Mouse (Mus musculus) stomach, embryonic 16.5 days (tissue): Measurements from ENCODE around the gene Batf. TPM values are rescaled to one million over a fixed set of nuclear protein-coding genes. Genes with fewer than 3 reads are reported as not detected.

ENCODE experiments used
- ATAC-seq: fragments of 200-750 bp; cut with Nextera tagmentation; 2 replicates; pipeline ENCODE4 v1.8.0; 2017; ENCODE audit warnings: moderate number of reproducible peaks, moderate TSS enrichment; ENCODE audit not compliant: insufficient read depth, low FRiP score
- H3K27ac ChIP-seq: fragments of 300-500 bp; sonication (generic); 2 replicates; pipeline ENCODE4 v1.5.1; 2014; ENCODE audit warnings: low read length
- H3K27me3 ChIP-seq: fragments of 300-500 bp; sonication (generic); 2 replicates; pipeline ENCODE4 v1.6.1; 2014; ENCODE audit warnings: low read length, control low read depth, mixed read lengths; ENCODE audit not compliant: control insufficient read depth, insufficient read depth
- H3K36me3 ChIP-seq: fragments of 300-500 bp; sonication (generic); 2 replicates; pipeline ENCODE4 v1.6.1; 2014; ENCODE audit warnings: low read length; ENCODE audit not compliant: control insufficient read depth, insufficient read depth
- H3K4me1 ChIP-seq: fragments of 300-500 bp; sonication (generic); 2 replicates; pipeline ENCODE4 v1.6.1; 2014; ENCODE audit warnings: low read length, control low read depth, mixed read lengths; ENCODE audit not compliant: control insufficient read depth, insufficient read depth
- H3K4me2 ChIP-seq: fragments of 300-500 bp; sonication (generic); 2 replicates; pipeline ENCODE4 v1.6.1; 2014; ENCODE audit warnings: low read depth, low read length, mixed read lengths
- H3K4me3 ChIP-seq: fragments of 300-500 bp; sonication (generic); replicated peaks from 2 replicates; pipeline ENCODE4 v1.5.1; 2014; ENCODE audit warnings: mild to moderate bottlenecking, low read length
- H3K9ac ChIP-seq: fragments of 300-500 bp; sonication (generic); 2 replicates; pipeline ENCODE4 v1.6.1; 2014; ENCODE audit warnings: low read length
- H3K9me3 ChIP-seq: fragments of 300-500 bp; sonication (generic); replicated peaks from 2 replicates; pipeline ENCODE4 v1.6.1; 2016; ENCODE audit warnings: low read length, control low read depth; ENCODE audit not compliant: control insufficient read depth
- WGBS: fragments of 180-500 bp; shearing (Covaris S2); extraction: QIAGEN DNeasy Blood & Tissue Kit; methylation state at CpG from one replicate; pipeline ENCODE4 v1.1.7; 2014; 5-methylcytosine and 5-hydroxymethylcytosine counted together
- polyA plus RNA-seq: library from polyadenylated mRNA; unstranded; fragments of >200 nt; fragmentation: Nextera tagmentation; extraction: Ambion mirVana; gene quantifications from 2 replicates; pipeline ENCODE4 v1.2.1, GENCODE M21; 2015

Gene Batf
- 3.4 and 4.6 TPM in 2 replicates for polyA plus RNA-seq

DNA sequence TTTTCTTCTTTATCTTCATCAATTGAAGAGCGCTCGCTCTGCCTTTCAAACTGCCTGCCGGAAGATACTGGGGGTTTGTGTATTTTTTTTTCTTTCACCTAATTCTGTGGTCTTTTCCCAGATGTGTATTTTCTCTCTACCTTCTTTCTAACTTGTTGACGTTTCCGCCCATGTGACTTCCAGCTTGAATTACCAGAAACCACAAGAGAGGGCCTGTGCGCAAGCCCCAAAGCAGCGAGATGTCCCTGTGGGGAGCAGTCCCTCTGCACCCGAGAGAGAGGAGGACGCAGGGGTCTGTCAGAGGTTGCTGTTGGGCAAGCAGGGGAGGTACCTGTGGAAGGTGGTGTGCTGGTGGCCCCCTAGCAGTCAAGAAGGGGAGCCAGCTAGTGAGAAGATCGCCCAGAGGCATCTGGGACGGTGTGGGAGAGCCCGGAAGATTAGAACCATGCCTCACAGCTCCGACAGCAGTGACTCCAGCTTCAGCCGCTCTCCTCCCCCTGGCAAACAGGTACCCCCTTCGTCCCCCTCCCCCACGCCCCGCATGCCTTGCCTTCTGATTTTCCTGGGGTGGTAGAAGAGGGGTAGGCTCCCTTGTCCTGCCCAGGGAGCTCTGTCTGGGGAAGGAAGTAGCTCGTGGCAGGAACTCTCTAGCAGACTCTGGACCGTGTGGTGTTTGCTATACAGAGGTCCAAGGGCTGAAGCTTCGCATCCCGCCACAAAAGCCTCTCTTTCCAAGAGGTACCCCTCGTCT is at the start of gene Batf:
Gene Batf, plus strand, starts transcription at position 204 of the 751 bp plus-strand sequence.
- Histone ChIP-seq H3K4me1 (no peaks in the 10 kb centered on the region), H3K36me3 (no peaks in the 10 kb centered on the region), H3K4me3 (peak within 1 kb of the TSS; percentile 28), H3K27me3 (no peaks in the 10 kb centered on the region), H3K9ac (0 out of 2 replicates have a peak within 1 kb of the TSS, but pooled peaks have one; percentile 36), H3K9me3 (no peaks in the 10 kb centered on the region), H3K27ac (no peak within 1 kb of the TSS), H3K4me2 (peak within 1 kb of the TSS; percentile 43)
- no peak for ATAC-seq
- 28% methylated on average over 22 of the region's 22 CpGs for WGBS

- WGBS = 68% methylated on average over 9 of the region's 9 CpGs
- ATAC-seq = no peak
- Histone ChIP-seq H3K27ac (no peak overlapping the region), H3K4me1 (peaks cover 25% of the 10 kb centered on the region; the same call in 1 of the 2 replicates), H3K9ac (no peak overlapping the region), H3K27me3 (no peaks in the 10 kb centered on the region), H3K9me3 (no peaks in the 10 kb centered on the region), H3K4me3 (no peak overlapping the region), H3K36me3 (no peaks in the 10 kb centered on the region), H3K4me2 (no peak overlapping the region)
These were observed 48.5 kb upstream of the Batf start for GRCm38 (mm10) chr12:85637932-85638331.

- H3K36me3 ChIP-seq = no peaks in the 10 kb centered on the region
- no peak overlapping the region for H3K4me2 ChIP-seq
- H3K27me3 ChIP-seq = no peaks in the 10 kb centered on the region
- ATAC-seq = peak; percentile 3; the same call in 1 of the 2 replicates
- peaks cover 25% of the 10 kb centered on the region; the same call in 1 of the 2 replicates for H3K4me1 ChIP-seq
- WGBS = 67% methylated on average over 20 of the region's 20 CpGs
- H3K9ac ChIP-seq = peak overlapping the region; percentile 33; the same call in 1 of the 2 replicates
- no peak overlapping the region; the same call in 1 of the 2 replicates for H3K4me3 ChIP-seq
- no peaks in the 10 kb centered on the region for H3K9me3 ChIP-seq
- H3K27ac ChIP-seq = peak overlapping the region; percentile 74
These were observed 47.7 kb upstream of the Batf start for GRCm38 (mm10) chr12:85638541-85639325.

DNA sequence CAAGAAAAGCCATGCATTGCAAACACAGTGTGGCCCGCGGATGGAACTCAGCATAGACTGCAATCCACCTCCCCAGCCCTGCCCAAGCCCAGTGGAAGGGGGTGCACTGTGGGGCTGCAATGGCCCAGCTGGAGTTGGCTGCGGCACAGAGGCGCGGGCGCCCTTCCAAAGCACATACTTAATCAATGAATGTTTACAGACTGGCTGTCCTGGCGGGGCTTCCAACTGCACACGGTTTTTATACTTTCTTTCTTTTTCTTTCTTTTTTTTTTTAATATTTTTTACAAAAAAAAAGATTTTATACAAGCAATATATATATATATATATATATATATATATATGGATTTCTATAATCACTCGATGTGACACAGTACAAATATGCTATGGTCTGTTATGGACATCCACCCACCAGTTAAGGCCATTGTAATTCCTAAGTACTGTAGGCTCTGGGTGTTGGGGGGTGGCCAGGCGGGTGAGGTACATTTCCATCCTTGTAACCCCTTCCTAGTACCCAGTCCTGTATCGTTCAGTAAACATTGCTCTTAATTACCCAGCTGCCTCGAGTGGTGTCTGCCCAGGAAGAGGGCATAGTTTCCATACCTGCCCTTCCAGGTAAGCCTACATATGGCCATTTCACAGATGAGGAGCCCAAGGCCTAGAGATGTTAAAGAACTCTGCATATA is 47.0 kb upstream of the Batf start:
- peak; percentile 86 for ATAC-seq
- peak overlapping the region; percentile 33; the same call in 1 of the 2 replicates for H3K9ac ChIP-seq
- H3K27me3 ChIP-seq = no peaks in the 10 kb centered on the region
- H3K27ac ChIP-seq = peak overlapping the region; percentile 74
- 34% methylated on average over 12 of the region's 12 CpGs for WGBS
- H3K9me3 ChIP-seq = no peaks in the 10 kb centered on the region
- no peaks in the 10 kb centered on the region for H3K36me3 ChIP-seq
- no peak overlapping the region; the same call in 1 of the 2 replicates for H3K4me3 ChIP-seq
- H3K4me1 ChIP-seq = peaks cover 25% of the 10 kb centered on the region; the same call in 1 of the 2 replicates
- no peak overlapping the region for H3K4me2 ChIP-seq

- Histone ChIP-seq H3K4me3 (no peak overlapping the region), H3K27ac (no peak overlapping the region), H3K4me2 (no peak overlapping the region), H3K4me1 (peaks cover 25% of the 10 kb centered on the region; the same call in 1 of the 2 replicates), H3K36me3 (no peaks in the 10 kb centered on the region), H3K9me3 (no peaks in the 10 kb centered on the region), H3K9ac (no peak overlapping the region), H3K27me3 (no peaks in the 10 kb centered on the region)
- WGBS = 52% methylated on average over 10 of the region's 10 CpGs
- 0 out of 2 replicates have a peak, but pooled peaks have one; percentile 23 for ATAC-seq
These were observed 45.5 kb upstream of the Batf start for GRCm38 (mm10) chr12:85640852-85641563.

- H3K4me2 ChIP-seq = no peak overlapping the region
- peaks cover 25% of the 10 kb centered on the region; the same call in 1 of the 2 replicates for H3K4me1 ChIP-seq
- H3K27me3 ChIP-seq = no peaks in the 10 kb centered on the region
- no peak overlapping the region for H3K27ac ChIP-seq
- H3K9ac ChIP-seq = no peak overlapping the region
- no peaks in the 10 kb centered on the region for H3K36me3 ChIP-seq
- no peak for ATAC-seq
- H3K4me3 ChIP-seq = no peak overlapping the region
- no peaks in the 10 kb centered on the region for H3K9me3 ChIP-seq
- WGBS = 47% methylated on average over 4 of the region's 4 CpGs
These were observed 44.9 kb upstream of the Batf start for GRCm38 (mm10) chr12:85641564-85641931.

GRCm38 (mm10) chr12:85643735-85644134 is 42.7 kb upstream of the Batf start:
- H3K4me3 ChIP-seq = no peak overlapping the region
- H3K9ac ChIP-seq = no peak overlapping the region
- ATAC-seq = no peak
- no peaks in the 10 kb centered on the region for H3K27me3 ChIP-seq
- no peak overlapping the region for H3K27ac ChIP-seq
- peaks cover 21% of the 10 kb centered on the region; the same call in 1 of the 2 replicates for H3K4me1 ChIP-seq
- no peaks in the 10 kb centered on the region for H3K36me3 ChIP-seq
- H3K4me2 ChIP-seq = no peak overlapping the region
- 77% methylated on average over 5 of the region's 5 CpGs for WGBS
- no peaks in the 10 kb centered on the region for H3K9me3 ChIP-seq

DNA sequence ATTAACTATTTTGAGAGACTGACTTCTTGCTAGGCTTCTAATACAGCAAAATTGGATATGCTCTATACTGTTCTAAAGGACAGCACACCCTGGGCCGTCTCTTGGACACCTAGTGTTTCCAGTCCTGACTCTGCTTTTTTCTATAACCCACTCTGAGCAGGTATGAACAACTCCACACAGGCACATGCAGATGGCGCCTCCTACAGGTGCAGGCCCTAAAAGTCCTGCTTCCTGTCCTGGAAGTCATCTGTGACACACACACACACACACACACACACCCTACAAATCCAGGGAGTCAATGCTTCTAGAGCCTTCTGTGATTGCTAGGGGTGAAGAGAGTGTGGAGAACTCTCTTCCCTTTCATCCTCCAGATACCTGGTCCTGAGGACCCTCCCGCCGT is 40.8 kb upstream of the Batf start:
- H3K4me1 ChIP-seq = peaks cover 10% of the 10 kb centered on the region; the same call in 1 of the 2 replicates
- ATAC-seq = no peak
- H3K27me3 ChIP-seq = no peaks in the 10 kb centered on the region
- H3K4me2 ChIP-seq = no peak overlapping the region
- WGBS = 90% methylated on average over 4 of the region's 4 CpGs
- H3K9ac ChIP-seq = no peak overlapping the region
- H3K4me3 ChIP-seq = no peak overlapping the region
- no peaks in the 10 kb centered on the region for H3K36me3 ChIP-seq
- no peaks in the 10 kb centered on the region for H3K9me3 ChIP-seq
- no peak overlapping the region for H3K27ac ChIP-seq
